Mouse (Mus musculus) stomach, postnatal 0 days (tissue): ENCODE measurements around the gene Megf11.

Experiments used
- CTCF ChIP-seq: IDR thresholded peaks from 2 replicates; pipeline ENCODE4 v1.5.1; 2016; ENCODE audit warnings: antibody characterized with exemption, low read depth, mild to moderate bottlenecking, moderate library complexity
- EP300 ChIP-seq: optimal IDR thresholded peaks from 2 replicates; pipeline ENCODE3; 2016; ENCODE audit warnings: antibody characterized with exemption

DNA sequence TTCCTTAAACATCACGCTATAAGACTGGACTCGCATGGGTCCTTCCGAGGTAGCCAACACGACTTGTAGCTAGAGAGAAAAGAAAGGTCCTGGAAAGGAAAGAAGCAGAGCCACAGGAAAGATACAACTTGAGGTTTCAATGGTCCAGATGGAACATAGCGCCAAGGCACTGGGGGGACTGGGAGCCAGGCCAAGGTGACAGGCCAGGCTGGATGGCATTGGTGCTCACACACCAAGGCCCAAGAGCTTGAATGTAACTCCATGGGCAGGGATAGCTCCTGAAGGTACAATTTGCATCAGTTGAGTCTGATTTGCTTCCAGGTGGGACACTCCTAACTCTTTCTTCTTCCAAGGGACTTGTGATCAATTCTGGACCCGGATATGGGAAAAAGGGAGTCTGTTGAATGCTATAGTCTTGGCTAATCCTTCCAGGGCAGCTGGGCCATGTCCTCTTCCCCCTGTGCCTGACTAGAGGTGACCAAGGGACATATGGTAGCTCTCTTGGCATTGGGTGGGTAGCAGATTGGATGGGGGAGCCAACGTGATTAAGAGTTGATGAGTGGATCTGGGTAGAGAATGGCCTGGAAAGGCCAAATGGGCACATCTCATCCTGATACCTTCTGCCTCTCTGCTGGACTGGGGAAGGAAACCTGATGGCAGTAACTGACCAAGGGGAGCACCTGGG, 172.6 kb downstream of the Megf11 start:
- TF ChIP-seq EP300 (no peak), CTCF (no peak)
